Mouse (Mus musculus) cortical plate, adult 2 months (tissue): Measurements from ENCODE around the gene Ocm.

Experiments
- CTCF ChIP-seq: fragments of 200-500 bp; IDR thresholded peaks from 2 replicates; pipeline ENCODE4 v1.5.1; 2011; ENCODE audit warnings: mild to moderate bottlenecking, control low read depth, low read length; ENCODE audit not compliant: insufficient read depth; ENCODE audit errors: extremely low read depth
- POLR2A ChIP-seq: fragments of 200-500 bp; IDR thresholded peaks from 2 replicates; pipeline ENCODE4 v1.6.1; 2011; ENCODE audit warnings: mild to moderate bottlenecking, low read length, control low read depth; ENCODE audit not compliant: insufficient read depth; ENCODE audit errors: extremely low read depth

DNA sequence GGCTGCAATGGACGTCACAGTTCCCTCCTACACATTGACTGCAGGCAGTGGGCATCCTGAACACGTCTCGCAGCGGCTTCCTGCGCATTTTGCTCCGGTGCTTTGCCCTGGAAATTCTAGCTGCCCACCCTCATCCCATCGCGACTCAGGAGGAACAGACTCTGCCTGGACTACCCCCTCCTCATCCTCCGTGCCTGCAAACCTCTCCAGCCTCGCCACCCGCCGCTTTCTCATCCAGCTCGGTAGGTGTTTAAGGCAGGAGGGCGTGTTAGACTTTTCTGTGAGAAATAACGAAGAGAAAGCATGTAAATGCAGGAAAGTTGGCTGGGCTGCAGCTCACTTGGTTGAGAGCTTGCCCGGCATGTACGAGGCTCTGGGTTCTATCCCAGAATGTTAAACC lies 10.5 kb upstream of the Ocm start:
- TF ChIP-seq POLR2A, result 0 out of 2 replicates have a peak, but pooled peaks have one; percentile 26
- TF ChIP-seq CTCF, result no peak
